Mouse (Mus musculus) kidney, adult 8-10 months (tissue): ENCODE results near the gene Mgmt.

Source experiments
- DNase-seq, 2 experiments: peaks; one replicate each; pipeline ENCODE4 v3.0.0; 2022

The Mgmt gene

DNA sequence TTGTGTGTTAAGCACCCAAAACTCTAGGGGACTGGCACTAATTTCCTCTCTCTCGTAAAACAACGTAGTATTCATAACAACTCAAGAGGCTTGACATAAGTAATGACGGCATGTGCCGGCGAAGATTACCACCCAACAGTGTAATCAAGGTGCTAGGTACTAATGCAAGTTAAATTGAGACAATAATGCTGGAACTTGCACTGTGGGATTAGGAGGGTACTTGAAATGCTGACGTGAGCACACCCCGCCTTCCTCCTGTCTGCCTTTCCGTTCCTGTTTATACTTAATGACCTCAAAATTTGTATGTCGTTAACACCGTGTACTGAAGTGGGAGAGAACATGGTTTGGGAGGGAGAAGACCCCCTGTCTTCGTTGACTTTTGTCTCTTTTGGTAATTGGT is 110.9 kb downstream of the Mgmt start:
- no peak for DNase-seq

DNA sequence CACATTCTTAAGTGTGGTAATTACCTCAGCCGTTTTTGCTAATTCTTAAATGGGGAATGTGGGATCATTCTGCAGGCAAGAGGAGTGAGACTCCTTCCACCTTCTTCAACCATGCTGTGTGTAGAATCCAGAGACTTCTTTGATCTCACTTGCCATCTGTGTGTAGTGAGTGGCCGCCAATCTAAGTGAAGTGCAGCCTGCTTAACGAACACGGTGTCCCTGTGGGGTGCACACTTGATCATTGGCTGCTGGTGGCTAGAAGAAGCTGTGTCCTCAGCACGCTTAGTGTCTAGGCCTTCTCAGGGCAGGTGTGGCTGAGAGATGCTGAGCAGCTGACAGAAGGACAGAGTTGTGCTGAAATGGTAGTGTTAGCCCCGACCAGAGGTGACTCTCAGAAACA is 113.9 kb downstream of the Mgmt start:
- DNase-seq, result no peak

- DNase-seq, result no peak
Observed at GRCm38 (mm10) chr7:137009732-137010275, 115.4 kb downstream of the Mgmt start.

DNA sequence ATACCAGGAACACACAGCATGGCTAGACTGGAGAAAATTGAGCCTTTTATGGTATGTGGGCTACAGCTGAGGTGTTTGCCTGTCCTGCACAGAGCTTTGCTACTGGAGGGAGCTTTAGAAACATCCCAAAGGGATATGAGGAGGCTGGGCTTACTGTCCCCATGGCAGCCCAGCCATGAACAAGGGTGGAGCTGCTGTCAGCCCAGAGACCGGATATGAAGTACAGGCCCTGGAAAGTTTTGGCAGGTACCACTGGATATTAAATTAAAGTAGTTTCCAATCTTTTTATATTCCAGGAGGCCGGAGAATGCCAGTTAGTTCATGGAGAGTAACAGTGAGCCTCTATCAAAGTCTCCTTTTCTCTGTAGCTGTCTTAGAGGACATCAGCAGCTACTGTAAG is 116.0 kb downstream of the Mgmt start:
- no peak for DNase-seq

DNA sequence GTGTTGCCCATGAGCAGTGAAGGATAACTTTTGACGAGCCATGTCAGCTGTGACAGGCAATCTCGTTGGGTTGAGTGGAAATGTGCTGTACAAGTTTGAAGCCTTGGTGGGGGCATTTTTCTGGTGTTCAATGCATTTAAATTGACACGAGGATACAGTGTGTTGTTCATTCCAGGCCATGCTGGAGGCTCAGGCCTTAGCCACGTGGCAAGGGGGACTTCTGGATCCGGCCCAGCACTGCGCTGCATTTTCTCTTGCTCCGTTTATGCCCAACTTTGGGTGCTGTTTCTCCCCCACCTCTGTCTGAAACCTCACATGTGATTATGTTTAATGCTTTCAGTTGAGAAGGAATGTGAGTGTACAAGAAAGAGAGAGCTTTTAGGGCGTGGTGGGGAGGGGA is 118.3 kb downstream of the Mgmt start:
- no peak for DNase-seq

DNA sequence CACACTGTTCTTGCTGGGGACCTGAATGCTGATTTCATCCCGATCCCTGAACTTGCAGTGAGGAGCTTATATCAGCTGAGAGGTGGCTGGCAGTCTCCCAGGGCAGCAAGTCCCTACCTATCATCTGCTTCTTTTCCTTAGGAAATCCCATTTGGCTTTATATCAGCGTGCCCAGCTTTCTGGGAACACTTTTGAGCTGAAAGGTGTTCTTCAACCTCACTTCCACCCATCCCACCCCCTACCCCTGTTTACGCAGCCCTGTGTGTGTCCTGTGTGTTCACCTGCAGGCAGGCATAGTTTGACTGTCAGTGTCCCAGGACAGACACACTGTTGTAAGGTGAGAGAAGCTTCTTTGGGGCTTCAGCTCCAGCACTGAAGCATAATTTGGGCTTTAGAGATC is 119.0 kb downstream of the Mgmt start:
- no peak for DNase-seq

DNA sequence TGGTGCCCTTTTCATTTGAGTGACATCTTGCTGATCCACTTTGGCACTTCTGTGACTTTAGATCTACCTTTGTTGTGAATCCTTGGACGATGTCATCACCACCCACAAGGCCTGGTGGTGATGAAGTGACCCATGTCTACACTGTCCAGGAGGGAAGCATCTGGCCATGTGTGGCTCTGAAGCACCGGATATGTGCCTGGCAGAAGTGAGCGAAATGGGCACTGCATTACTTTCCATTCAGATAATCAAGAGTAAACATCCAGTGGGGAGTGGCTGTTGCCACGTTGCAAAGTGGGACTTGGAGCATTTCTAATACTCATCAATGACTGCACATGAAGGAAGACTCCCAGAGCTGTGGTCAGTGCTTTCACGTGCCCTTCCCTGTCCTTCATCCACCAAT is 124.2 kb downstream of the Mgmt start:
- DNase-seq, result no peak

DNA sequence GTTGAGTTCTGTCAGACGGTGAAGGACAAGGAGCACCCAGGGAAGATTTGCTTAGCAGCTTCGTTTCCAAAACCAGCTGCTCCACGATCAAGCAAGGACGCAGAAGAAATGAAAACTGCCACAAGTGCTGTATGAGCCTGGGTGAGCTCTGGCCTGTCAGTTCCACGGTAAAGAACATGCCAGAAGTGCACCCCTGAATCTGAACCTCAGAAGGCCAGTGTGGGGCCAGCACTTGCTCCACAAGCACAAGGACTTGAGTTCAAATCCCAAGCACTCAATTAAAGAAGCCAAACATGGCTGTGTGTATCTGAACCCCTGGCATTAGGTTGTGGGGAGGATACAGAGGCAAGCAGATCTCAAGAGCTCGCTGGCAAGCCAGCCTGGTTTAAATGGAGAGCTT is 125.8 kb downstream of the Mgmt start:
- DNase-seq, result no peak

DNA sequence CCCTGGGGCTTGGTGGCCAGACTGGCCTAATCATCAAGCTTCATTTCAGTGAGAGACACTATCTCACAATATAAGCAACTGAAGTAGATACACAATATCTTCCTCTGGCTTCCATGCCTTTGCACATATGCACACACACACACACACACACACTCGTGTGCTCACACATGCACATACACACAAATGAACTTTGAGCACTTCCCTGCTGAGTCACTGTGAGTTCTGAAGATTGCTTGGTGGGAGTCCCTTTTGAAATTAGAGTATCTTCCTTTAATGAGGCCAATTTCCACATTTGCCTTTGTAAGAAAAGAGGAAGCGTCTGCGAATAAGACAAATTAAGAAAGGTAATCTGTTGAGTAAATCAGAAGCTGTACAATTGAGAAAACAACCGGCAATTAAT is 136.4 kb downstream of the Mgmt start:
- DNase-seq, result no peak

DNA sequence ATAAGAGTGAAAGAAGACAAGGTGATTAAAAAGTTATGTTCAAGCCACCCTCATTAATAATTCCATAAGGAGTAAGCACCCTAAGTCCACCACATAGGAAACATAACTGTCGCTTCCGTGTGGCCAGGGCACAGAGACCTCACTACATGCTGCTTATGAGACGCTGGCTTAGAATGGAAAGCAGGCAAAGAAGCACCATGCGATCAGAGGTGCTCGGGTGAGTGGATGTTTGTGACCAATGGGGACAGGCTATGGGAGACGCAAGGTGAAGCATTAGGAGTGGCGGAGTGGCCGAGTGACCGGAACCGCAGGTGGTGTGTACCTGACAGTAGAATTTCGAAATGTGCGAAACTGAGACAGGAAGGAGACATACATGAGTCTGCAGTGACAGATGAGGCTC is 138.8 kb downstream of the Mgmt start:
- no peak for DNase-seq

GRCm38 (mm10) chr7:137034986-137035385 is 140.6 kb downstream of the Mgmt start:
- no peak for DNase-seq

- no peak for DNase-seq
Observed at GRCm38 (mm10) chr7:137035916-137036315, 141.5 kb downstream of the Mgmt start.

GRCm38 (mm10) chr7:137037471-137037870 is 143.1 kb downstream of the Mgmt start:
- DNase-seq, result no peak

- DNase-seq, result no peak
Observed at GRCm38 (mm10) chr7:137037872-137038271, 143.5 kb downstream of the Mgmt start.

GRCm38 (mm10) chr7:137038311-137038945 is 144.0 kb downstream of the Mgmt start:
- DNase-seq, result no peak

GRCm38 (mm10) chr7:137038946-137039320 is 144.5 kb downstream of the Mgmt start:
- DNase-seq, result no peak

- DNase-seq, result no peak
Observed at GRCm38 (mm10) chr7:137040646-137041045, 146.2 kb downstream of the Mgmt start.

DNA sequence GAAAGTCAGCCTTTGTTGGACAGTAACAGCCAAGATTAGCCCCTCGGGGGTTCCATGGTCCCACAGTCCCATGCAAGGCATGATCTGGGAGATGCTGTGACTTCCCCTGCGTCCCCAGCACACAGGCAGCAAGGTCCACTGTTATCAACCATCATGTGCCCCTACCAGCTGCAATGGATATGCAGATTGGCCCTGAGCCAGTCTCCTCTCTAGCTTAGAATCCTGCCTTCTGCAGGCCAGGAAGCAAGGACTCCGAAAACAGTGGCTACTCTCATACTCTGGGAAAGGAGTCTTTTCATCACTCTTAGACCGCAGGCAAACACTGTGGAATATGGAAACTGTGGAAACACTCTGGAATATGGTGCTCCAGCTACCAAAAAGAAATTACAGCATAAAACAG is 152.5 kb downstream of the Mgmt start:
- DNase-seq, result no peak

DNA sequence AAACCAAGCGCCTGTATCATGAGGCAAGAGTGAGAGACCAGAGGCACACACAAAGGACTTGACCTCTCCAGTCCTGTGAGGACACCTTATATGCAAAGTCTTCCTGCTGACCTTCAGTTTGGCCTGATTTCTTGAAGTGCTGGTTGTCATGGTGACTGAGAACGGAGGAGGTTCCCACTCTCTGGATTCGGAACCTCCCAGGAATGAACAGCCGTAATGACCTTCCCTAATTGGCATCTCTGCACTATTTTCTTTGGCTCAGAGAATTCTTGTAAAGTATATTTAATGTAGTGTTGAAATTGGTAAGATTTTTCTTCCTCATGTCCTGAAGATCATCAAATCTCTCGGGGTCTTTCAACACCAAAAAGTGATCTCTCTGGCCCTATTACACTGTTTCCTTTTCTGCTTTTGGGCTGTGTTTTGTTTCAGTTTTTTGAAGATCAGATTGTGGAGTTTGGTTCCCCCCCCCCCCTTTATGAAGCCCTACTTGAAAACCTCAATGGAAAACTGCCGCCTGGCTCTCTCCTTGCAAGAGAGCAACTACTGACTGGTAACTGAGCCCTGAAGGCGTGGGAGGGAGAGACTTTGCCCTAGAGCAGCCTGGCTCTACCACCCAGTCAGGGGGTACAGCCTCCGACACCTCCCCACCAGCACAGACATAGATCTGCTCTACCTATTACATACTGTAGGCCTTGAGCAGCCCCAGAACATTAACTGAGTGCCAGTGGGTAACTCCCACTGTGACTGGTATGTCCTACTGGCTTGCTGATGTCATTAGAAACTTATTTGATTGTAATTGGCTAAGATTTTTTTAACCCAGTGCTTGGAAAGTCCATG is 153.9 kb downstream of the Mgmt start:
- no peak for DNase-seq

GRCm38 (mm10) chr7:137054343-137054742 is 159.9 kb downstream of the Mgmt start:
- DNase-seq, result no peak

GRCm38 (mm10) chr7:137056126-137056525 is 161.7 kb downstream of the Mgmt start:
- no peak for DNase-seq

GRCm38 (mm10) chr7:137060488-137060887 is 166.1 kb downstream of the Mgmt start:
- DNase-seq, result no peak

DNA sequence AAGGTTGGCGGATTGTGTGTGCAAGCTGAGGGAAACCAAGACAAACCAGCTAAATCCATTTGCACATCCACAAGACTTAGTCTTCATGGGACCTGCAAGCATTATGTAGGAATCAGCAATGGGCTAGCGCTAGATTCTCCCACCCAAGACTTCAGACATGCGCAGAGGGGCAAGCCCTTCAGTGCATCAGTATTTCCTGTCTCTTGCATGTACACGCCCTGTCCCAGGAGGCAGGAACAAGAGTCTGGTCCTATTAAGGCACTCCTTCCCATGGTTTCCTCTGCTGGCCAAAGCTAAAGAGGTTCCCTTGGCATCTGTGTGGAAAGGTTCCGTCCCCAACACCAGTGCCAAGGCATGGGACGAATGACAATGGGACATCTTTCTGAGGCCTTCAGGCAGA is 166.7 kb downstream of the Mgmt start:
- DNase-seq, result no peak

DNA sequence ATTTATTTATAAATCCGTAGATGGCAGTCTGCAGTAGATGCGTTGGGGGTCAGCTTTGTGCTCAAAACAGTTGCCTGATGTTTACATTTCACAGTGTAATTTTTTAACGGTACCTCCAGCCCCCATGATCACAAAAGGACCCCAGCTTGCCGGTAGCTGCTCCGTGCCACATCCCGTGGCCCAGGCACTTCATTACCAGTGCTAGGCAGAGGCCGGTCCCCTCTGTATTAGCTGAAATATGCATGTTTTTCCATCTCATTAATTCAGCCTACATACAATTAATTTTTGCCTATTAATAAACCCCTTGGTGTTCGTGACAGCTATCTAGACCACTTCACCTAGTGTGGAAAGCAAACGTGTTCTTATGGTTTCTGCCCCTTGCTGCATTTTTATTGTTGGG is 169.8 kb downstream of the Mgmt start:
- no peak for DNase-seq
